Mouse (Mus musculus) hindbrain, embryonic 16.5 days (tissue): Measurements from ENCODE around the gene Rsph14. TPM values are rescaled to one million over a fixed set of nuclear protein-coding genes. Genes with fewer than 3 reads are reported as not detected.
"Not testable (repeated sequence)": the region's sequence is repeated elsewhere in the genome, so short reads cannot be mapped to it uniquely, and the experiment has no call there.

Source experiments
- ATAC-seq: fragments of 200-750 bp; cut with Nextera tagmentation; 2 replicates; pipeline ENCODE4 v1.8.0; 2017; ENCODE audit warnings: moderate TSS enrichment, moderate library complexity
- H3K27ac ChIP-seq: fragments of 300-500 bp; sonication (generic); 2 replicates; pipeline ENCODE4 v1.5.1; 2014; ENCODE audit warnings: low read depth, mild to moderate bottlenecking, control low read depth, low read length, moderate library complexity
- H3K27me3 ChIP-seq: fragments of 300-500 bp; sonication (generic); replicated peaks from 2 replicates; pipeline ENCODE4 v1.6.1; 2014; ENCODE audit warnings: low read length; ENCODE audit not compliant: control insufficient read depth, insufficient read depth
- H3K36me3 ChIP-seq: fragments of 300-500 bp; sonication (generic); 2 replicates; pipeline ENCODE4 v1.6.1; 2014; ENCODE audit warnings: mild to moderate bottlenecking, low read length, moderate library complexity, mixed read lengths; ENCODE audit not compliant: control insufficient read depth, insufficient read depth
- H3K4me1 ChIP-seq: fragments of 300-500 bp; sonication (generic); 2 replicates; pipeline ENCODE4 v1.6.1; 2014; ENCODE audit warnings: low read depth, low read length; ENCODE audit not compliant: control insufficient read depth, insufficient read depth
- H3K4me2 ChIP-seq: fragments of 300-500 bp; sonication (generic); 2 replicates; pipeline ENCODE4 v1.6.1; 2014; ENCODE audit warnings: mild to moderate bottlenecking, low read length, control low read depth, moderate library complexity
- H3K4me3 ChIP-seq: fragments of 300-500 bp; sonication (generic); 2 replicates; pipeline ENCODE4 v1.5.1; 2014; ENCODE audit warnings: mild to moderate bottlenecking, low read length, control low read depth, moderate library complexity
- H3K9ac ChIP-seq: fragments of 300-500 bp; sonication (generic); 2 replicates; pipeline ENCODE4 v1.6.1; 2014; ENCODE audit warnings: low read depth, mild to moderate bottlenecking, control low read depth, low read length, moderate library complexity
- H3K9me3 ChIP-seq: fragments of 300-500 bp; sonication (generic); 2 replicates; pipeline ENCODE4 v1.6.1; 2014; ENCODE audit warnings: mild to moderate bottlenecking, low read length, moderate library complexity; ENCODE audit not compliant: control insufficient read depth
- WGBS: fragments of 180-500 bp; shearing (Covaris S2); extraction: QIAGEN DNeasy Blood & Tissue Kit; methylation state at CpG from one replicate; pipeline ENCODE4 v1.1.7; 2014; 5-methylcytosine and 5-hydroxymethylcytosine counted together
- polyA plus RNA-seq: library from polyadenylated mRNA; unstranded; fragments of >200 nt; fragmentation: Nextera tagmentation; extraction: Ambion mirVana; gene quantifications from 2 replicates; pipeline ENCODE4 v1.2.1, GENCODE M21; 2015

The Rsph14 gene
- polyA plus RNA-seq, 1 experiment from 2014 or later = 0.49 TPM

GRCm38 (mm10) chr10:75044459-75044858, 12.1 kb upstream of the Rsph14 start:
- H3K36me3 ChIP-seq = peaks cover 5% of the 10 kb centered on the region; the same call in 1 of the 2 replicates

GRCm38 (mm10) chr10:75042060-75042459, 9.7 kb upstream of the Rsph14 start:
- not testable (repeated sequence) for H3K36me3 ChIP-seq, H3K9ac ChIP-seq, H3K9me3 ChIP-seq, H3K4me2 ChIP-seq, H3K27me3 ChIP-seq, ATAC-seq, H3K27ac ChIP-seq, H3K4me1 ChIP-seq, H3K4me3 ChIP-seq
- 20% methylated on average over 1 of the region's 1 CpGs for WGBS

More at GRCm38 (mm10) chr10:75044459-75044858, 12.1 kb upstream of the Rsph14 start:
- no peak overlapping the region for H3K9ac ChIP-seq
- WGBS = 51% methylated on average over 7 of the region's 7 CpGs
- no peaks in the 10 kb centered on the region for H3K9me3 ChIP-seq
- no peak overlapping the region for H3K4me3 ChIP-seq
- H3K4me1 ChIP-seq = no peaks in the 10 kb centered on the region
- no peaks in the 10 kb centered on the region for H3K27me3 ChIP-seq
- no peak overlapping the region for H3K27ac ChIP-seq
- no peak overlapping the region for H3K4me2 ChIP-seq
- no peak for ATAC-seq

DNA sequence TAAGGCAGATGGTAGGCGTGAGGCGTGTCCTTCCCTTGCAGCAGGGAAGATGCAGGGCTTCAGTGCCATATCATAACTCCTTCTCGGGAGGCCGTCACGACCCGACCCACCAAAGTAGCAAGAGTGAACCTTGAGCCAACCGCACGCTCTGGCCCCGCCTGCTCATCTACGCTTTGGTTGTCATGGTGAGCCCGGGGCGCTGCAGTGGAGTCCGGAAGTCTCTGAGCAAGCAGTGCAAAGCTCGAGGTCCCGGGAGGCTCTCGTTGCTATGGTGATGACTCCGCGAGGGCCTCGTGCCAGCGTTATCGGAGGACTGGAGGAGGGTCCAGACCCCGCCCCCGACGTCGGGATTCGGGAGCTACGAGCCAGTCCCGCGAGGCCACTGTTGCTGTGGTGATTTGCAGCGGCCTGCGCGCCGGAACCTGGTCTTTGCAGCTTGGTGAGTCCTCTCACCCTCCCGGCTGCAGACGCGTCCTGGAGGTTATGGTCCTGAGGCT, 4.5 kb upstream of the Rsph14 start, which contains the start of gene Rab36:
Rab36 (plus strand) TSS at position 176 of the 497 bp plus-strand sequence.
- H3K27ac ChIP-seq = peak within 1 kb of the TSS; percentile 85
- H3K4me3 ChIP-seq = peak within 1 kb of the TSS; percentile 49
- H3K4me2 ChIP-seq = peak within 1 kb of the TSS; percentile 83
- under 1% methylated on average over 36 of the region's 36 CpGs for WGBS
- H3K9me3 ChIP-seq = no peaks in the 10 kb centered on the region
- H3K4me1 ChIP-seq = peaks cover 24% of the 10 kb centered on the region
- H3K36me3 ChIP-seq = no peaks in the 10 kb centered on the region
- peak; percentile 95 for ATAC-seq
- H3K27me3 ChIP-seq = no peaks in the 10 kb centered on the region
- peak within 1 kb of the TSS; percentile 73 for H3K9ac ChIP-seq

- Histone ChIP-seq H3K4me1 (peaks cover 12% of the 10 kb centered on the region), H3K4me3 (no peak overlapping the region), H3K9me3 (no peaks in the 10 kb centered on the region), H3K4me2 (no peak overlapping the region), H3K9ac (no peak overlapping the region), H3K36me3 (no peaks in the 10 kb centered on the region), H3K27ac (no peak overlapping the region), H3K27me3 (no peaks in the 10 kb centered on the region)
- no peak for ATAC-seq
- 72% methylated on average over 5 of the region's 5 CpGs for WGBS
Observed at GRCm38 (mm10) chr10:75031345-75032114, 856 bp downstream of the Rsph14 start.

DNA sequence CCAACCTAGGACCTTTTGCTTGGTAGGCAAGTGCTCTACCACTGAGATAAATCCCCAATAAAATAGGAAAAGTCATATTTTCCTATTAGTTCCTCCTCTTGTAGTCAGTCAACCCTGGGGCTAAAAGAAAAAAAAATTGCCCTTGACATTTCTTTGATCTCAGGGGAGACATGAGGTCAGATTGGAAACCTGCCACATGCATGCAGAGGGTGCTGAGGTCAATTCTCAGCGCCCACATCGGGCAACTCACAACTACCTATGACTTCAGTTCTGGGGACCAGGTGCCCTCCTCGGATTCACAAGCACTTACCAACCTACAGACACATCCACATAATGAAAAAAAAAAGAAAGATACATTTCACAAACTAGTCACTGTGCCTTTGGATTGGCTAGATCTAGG, 2.2 kb downstream of the Rsph14 start:
- no peaks in the 10 kb centered on the region for H3K36me3 ChIP-seq
- no peaks in the 10 kb centered on the region for H3K9me3 ChIP-seq
- no peak overlapping the region for H3K9ac ChIP-seq
- H3K4me3 ChIP-seq = no peak overlapping the region
- H3K4me2 ChIP-seq = no peak overlapping the region
- H3K27ac ChIP-seq = no peak overlapping the region
- H3K4me1 ChIP-seq = peaks cover 11% of the 10 kb centered on the region
- H3K27me3 ChIP-seq = no peaks in the 10 kb centered on the region
- WGBS = 91% methylated on average over 3 of the region's 3 CpGs
- ATAC-seq = no peak

DNA sequence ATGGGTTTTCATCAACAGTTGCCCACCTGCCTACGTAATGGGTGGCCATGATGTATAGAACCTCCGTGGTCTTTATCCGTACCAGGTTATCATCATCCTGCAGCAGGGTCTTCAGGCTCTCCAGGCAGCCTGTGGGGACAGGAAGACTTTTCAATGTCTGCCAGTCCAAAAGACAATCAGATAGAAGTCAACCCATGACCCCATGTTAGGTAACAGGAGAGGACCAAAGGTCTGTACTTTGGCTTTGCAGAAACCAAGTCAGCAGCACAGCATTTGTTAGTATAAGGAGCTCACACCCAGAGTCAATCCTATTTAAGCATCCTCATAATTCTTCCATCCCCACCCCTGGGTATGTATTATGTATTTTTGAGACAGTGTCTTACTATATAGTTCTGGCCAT, 2.7 kb downstream of the Rsph14 start:
- H3K36me3 ChIP-seq = no peaks in the 10 kb centered on the region
- WGBS = 96% methylated on average over 3 of the region's 3 CpGs
- H3K27me3 ChIP-seq = no peaks in the 10 kb centered on the region
- peaks cover 11% of the 10 kb centered on the region for H3K4me1 ChIP-seq
- no peak for ATAC-seq
- no peak overlapping the region for H3K27ac ChIP-seq
- H3K4me2 ChIP-seq = no peak overlapping the region
- H3K9me3 ChIP-seq = no peaks in the 10 kb centered on the region
- H3K4me3 ChIP-seq = no peak overlapping the region
- H3K9ac ChIP-seq = no peak overlapping the region

DNA sequence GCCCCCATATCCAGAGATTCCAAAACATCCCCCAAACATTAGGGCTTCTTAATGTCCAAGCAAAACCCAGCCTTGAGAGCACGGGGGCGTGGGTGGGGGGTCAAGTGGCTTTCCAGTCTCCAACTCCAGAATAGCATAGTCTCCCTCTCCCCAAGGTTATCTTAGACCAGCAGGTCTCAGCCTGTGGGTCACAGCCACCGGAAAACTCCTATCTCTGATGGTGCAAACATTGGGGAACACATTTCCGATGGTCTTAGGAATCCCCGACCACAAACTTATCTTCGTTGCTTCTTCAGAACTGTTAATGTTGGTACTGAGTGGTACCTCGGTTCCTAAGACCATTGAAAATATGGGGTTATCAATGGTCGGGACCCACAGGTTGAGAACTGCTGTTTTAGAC, 3.6 kb downstream of the Rsph14 start:
- 93% methylated on average over 8 of the region's 8 CpGs for WGBS
- no peak overlapping the region for H3K4me2 ChIP-seq
- no peak for ATAC-seq
- peaks cover 11% of the 10 kb centered on the region for H3K4me1 ChIP-seq
- no peaks in the 10 kb centered on the region for H3K36me3 ChIP-seq
- no peak overlapping the region for H3K9ac ChIP-seq
- no peaks in the 10 kb centered on the region for H3K9me3 ChIP-seq
- no peak overlapping the region for H3K4me3 ChIP-seq
- no peaks in the 10 kb centered on the region for H3K27me3 ChIP-seq
- no peak overlapping the region for H3K27ac ChIP-seq

DNA sequence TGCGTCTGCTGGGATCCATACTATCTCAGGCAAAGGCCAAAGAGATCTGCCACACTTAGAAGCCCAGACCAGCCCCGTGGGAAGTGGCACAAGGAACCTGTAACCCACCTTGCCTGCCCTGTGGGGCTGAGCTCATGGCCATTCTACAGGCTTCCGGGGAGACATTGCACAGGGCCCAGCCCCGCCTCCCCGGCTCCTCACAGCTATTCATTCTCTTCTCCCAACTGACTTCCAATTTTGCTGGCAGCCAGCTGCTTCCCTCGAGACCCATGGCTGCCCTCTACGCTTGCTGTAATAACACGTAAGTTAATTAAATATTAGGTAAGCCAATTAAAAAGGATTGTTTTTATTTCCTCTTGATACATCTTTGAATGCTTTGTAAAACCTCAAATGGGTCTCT, 5.9 kb downstream of the Rsph14 start:
- H3K4me3 ChIP-seq = no peak overlapping the region
- no peaks in the 10 kb centered on the region for H3K4me1 ChIP-seq
- H3K4me2 ChIP-seq = no peak overlapping the region
- no peak overlapping the region for H3K9ac ChIP-seq
- ATAC-seq = peak; percentile 54; the same call in 1 of the 2 replicates
- H3K27ac ChIP-seq = no peak overlapping the region
- 43% methylated on average over 8 of the region's 8 CpGs for WGBS
- H3K27me3 ChIP-seq = no peaks in the 10 kb centered on the region
- no peaks in the 10 kb centered on the region for H3K9me3 ChIP-seq
- no peaks in the 10 kb centered on the region for H3K36me3 ChIP-seq

DNA sequence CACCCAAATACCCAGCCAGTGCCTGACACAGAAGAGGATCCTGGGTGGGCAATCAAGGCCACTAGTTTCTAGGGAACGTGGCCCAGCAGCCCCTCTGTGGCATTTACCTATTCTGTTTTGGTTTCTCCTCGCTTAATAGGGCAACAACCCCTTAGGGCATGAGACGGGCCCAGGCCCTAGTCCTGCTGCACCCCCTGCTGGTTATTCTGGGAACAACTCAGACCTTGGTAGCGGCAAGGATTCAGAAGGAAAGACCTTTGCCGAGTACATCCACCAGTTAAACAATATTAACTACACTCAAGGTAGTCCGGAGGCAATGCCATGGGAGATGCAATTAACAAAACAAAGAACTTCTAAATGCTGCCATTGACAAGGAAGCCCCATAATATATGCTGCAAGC, 11.2 kb downstream of the Rsph14 start:
- 0 out of 2 replicates have a peak, but pooled peaks have one; percentile 12 for ATAC-seq
- WGBS = 13% methylated on average over 6 of the region's 6 CpGs
- no peaks in the 10 kb centered on the region for H3K27me3 ChIP-seq
- H3K9me3 ChIP-seq = no peaks in the 10 kb centered on the region
- no peak overlapping the region for H3K9ac ChIP-seq
- no peaks in the 10 kb centered on the region for H3K36me3 ChIP-seq
- H3K4me1 ChIP-seq = no peaks in the 10 kb centered on the region
- no peak overlapping the region for H3K4me3 ChIP-seq
- no peak overlapping the region for H3K4me2 ChIP-seq
- H3K27ac ChIP-seq = no peak overlapping the region
